Mouse (Mus musculus) hindbrain, embryonic 13.5 days (tissue): ENCODE results near the gene Mmadhc. TPM values are rescaled to one million over a fixed set of nuclear protein-coding genes. Genes with fewer than 3 reads are reported as not detected.

Experiments
- ATAC-seq: fragments of 200-750 bp; cut with Nextera tagmentation; 2 replicates; pipeline ENCODE4 v1.8.0; 2017; ENCODE audit warnings: moderate TSS enrichment; ENCODE audit not compliant: low FRiP score
- H3K27ac ChIP-seq: fragments of 300-500 bp; sonication (generic); 2 replicates; pipeline ENCODE4 v1.5.1; 2015; ENCODE audit warnings: inconsistent platforms, mild to moderate bottlenecking, moderate library complexity
- H3K27me3 ChIP-seq: fragments of 300-500 bp; sonication (generic); 2 replicates; pipeline ENCODE4 v1.6.1; 2015; ENCODE audit warnings: mild to moderate bottlenecking, inconsistent platforms
- H3K36me3 ChIP-seq: fragments of 300-500 bp; sonication (generic); 2 replicates; pipeline ENCODE4 v1.6.1; 2015; ENCODE audit warnings: mild to moderate bottlenecking, inconsistent platforms
- H3K4me1 ChIP-seq: fragments of 300-500 bp; sonication (generic); replicated peaks from 2 replicates; pipeline ENCODE4 v1.6.1; 2015; ENCODE audit warnings: inconsistent platforms
- H3K4me2 ChIP-seq: fragments of 300-500 bp; sonication (generic); 2 replicates; pipeline ENCODE4 v1.6.1; 2015; ENCODE audit warnings: inconsistent platforms, mild to moderate bottlenecking, moderate library complexity
- H3K4me3 ChIP-seq: fragments of 300-500 bp; sonication (generic); 2 replicates; pipeline ENCODE4 v1.5.1; 2015; ENCODE audit warnings: mild to moderate bottlenecking, inconsistent platforms
- H3K9ac ChIP-seq: fragments of 300-500 bp; sonication (generic); 2 replicates; pipeline ENCODE4 v1.6.1; 2015; ENCODE audit warnings: mild to moderate bottlenecking, inconsistent platforms
- H3K9me3 ChIP-seq: fragments of 300-500 bp; sonication (generic); 2 replicates; pipeline ENCODE4 v1.6.1; 2016; ENCODE audit warnings: inconsistent platforms
- WGBS: fragments of 180-500 bp; shearing (Covaris S2); methylation state at CpG from one replicate; pipeline ENCODE4 v1.1.7; 2015; 5-methylcytosine and 5-hydroxymethylcytosine counted together
- polyA plus RNA-seq: library from polyadenylated mRNA; unstranded; fragments of >200 nt; fragmentation: Nextera tagmentation; extraction: Ambion mirVana; gene quantifications from 2 replicates; pipeline ENCODE4 v1.2.1, GENCODE M21; 2015

Mmadhc gene
- polyA plus RNA-seq, 1 experiment from 2014 or later: 146 TPM

- Histone ChIP-seq H3K9me3 (no peaks in the 10 kb centered on the region), H3K36me3 (peaks cover 23% of the 10 kb centered on the region), H3K4me3 (no peak overlapping the region), H3K4me1 (peaks cover 29% of the 10 kb centered on the region), H3K4me2 (no peak overlapping the region), H3K27ac (no peak overlapping the region), H3K9ac (no peak overlapping the region), H3K27me3 (no peaks in the 10 kb centered on the region)
- 93% methylated on average over 3 of the region's 3 CpGs for WGBS
- no peak for ATAC-seq
Measured at GRCm38 (mm10) chr2:50293572-50293971, 3.0 kb downstream of the Mmadhc start.

DNA sequence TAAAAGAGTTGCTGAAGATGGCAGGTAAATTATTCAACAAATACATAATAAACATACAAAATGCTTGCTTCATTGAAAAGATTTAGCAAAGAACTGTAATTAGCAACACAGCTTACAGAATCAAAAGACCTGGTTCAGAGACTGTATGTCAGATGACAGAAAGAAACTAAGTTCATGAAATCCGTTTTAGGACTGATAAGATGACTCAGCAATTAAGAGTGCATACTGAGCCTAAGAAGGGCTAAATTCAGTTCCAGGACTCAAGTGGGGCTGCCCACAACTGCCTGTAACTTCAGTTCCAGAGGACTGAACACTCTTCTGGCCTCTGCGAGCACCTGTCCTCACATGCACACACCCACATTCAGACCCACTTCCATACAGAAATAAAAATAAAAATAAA is 4.7 kb downstream of the Mmadhc start:
- peaks cover 38% of the 10 kb centered on the region for H3K36me3 ChIP-seq
- no peak overlapping the region for H3K4me2 ChIP-seq
- no peaks in the 10 kb centered on the region for H3K9me3 ChIP-seq
- H3K4me1 ChIP-seq: peaks cover 29% of the 10 kb centered on the region
- no peak for ATAC-seq
- no peak overlapping the region for H3K4me3 ChIP-seq
- 85% methylated on average over 2 of the region's 2 CpGs for WGBS
- H3K27ac ChIP-seq: no peak overlapping the region
- H3K27me3 ChIP-seq: no peaks in the 10 kb centered on the region
- no peak overlapping the region for H3K9ac ChIP-seq

DNA sequence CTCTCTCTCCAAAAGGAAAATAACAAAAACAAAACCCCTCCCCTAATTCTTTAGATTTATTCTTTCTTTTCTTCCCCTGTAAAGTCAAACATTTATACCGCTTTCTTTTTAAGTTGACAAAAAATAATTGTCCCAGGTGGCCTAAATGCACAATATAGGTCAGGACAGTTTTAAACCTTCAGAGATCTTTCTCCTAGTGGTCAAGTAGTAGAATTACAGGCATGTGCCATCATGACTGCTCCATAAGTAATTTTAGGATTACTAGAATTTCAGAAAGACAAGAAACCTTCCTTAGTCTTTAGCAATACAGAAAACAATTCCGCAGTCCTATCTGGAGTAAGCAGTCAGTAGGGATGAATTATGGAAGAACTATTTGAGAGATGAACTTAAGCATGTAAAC is 5.8 kb downstream of the Mmadhc start:
- Histone ChIP-seq H3K9ac (no peak overlapping the region), H3K36me3 (peaks cover 45% of the 10 kb centered on the region), H3K4me2 (no peak overlapping the region), H3K4me3 (no peak overlapping the region), H3K27ac (no peak overlapping the region), H3K27me3 (no peaks in the 10 kb centered on the region), H3K9me3 (no peaks in the 10 kb centered on the region), H3K4me1 (peaks cover 28% of the 10 kb centered on the region)
- no peak for ATAC-seq
- 93% methylated on average over 2 of the region's 2 CpGs for WGBS

GRCm38 (mm10) chr2:50284781-50285180 is 11.8 kb downstream of the Mmadhc start:
- WGBS: 76% methylated on average over 3 of the region's 3 CpGs
- Histone ChIP-seq H3K27me3 (no peaks in the 10 kb centered on the region), H3K36me3 (peaks cover 55% of the 10 kb centered on the region), H3K4me1 (no peaks in the 10 kb centered on the region), H3K9me3 (no peaks in the 10 kb centered on the region), H3K27ac (no peak overlapping the region), H3K4me2 (no peak overlapping the region), H3K9ac (no peak overlapping the region), H3K4me3 (no peak overlapping the region)
- no peak for ATAC-seq

DNA sequence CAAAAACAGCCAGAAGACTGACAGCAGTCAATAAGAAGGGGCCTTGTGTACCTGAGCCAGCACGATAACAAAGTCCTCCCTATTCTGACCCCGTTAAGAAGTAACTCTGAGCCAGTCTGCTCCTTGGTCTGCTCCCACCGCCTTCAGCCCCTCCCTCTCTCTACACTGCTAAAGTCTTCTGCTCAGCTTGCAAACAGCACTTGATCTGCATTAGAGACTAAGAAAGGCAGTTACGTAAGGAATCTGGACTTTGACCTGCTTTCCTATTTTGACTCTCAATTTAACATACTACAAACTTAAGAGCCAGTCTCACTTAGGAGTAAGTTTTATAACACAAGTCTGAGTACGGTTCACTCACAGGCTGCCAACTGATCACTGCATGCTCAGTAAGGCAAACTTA is 12.6 kb downstream of the Mmadhc start:
- Histone ChIP-seq H3K36me3 (peaks cover 59% of the 10 kb centered on the region), H3K9me3 (no peaks in the 10 kb centered on the region), H3K27ac (no peak overlapping the region), H3K27me3 (no peaks in the 10 kb centered on the region), H3K9ac (no peak overlapping the region), H3K4me2 (no peak overlapping the region), H3K4me1 (no peaks in the 10 kb centered on the region), H3K4me3 (no peak overlapping the region)
- 92% methylated on average over 5 of the region's 5 CpGs for WGBS
- ATAC-seq: no peak

- Histone ChIP-seq H3K36me3 (peaks cover 34% of the 10 kb centered on the region), H3K4me3 (no peak overlapping the region), H3K4me2 (no peak overlapping the region), H3K27me3 (no peaks in the 10 kb centered on the region), H3K9me3 (no peaks in the 10 kb centered on the region), H3K9ac (no peak overlapping the region), H3K4me1 (no peaks in the 10 kb centered on the region), H3K27ac (no peak overlapping the region)
- ATAC-seq: no peak
- WGBS: 66% methylated on average over 10 of the region's 10 CpGs
Measured at GRCm38 (mm10) chr2:50276715-50277114, 19.9 kb downstream of the Mmadhc start.

DNA sequence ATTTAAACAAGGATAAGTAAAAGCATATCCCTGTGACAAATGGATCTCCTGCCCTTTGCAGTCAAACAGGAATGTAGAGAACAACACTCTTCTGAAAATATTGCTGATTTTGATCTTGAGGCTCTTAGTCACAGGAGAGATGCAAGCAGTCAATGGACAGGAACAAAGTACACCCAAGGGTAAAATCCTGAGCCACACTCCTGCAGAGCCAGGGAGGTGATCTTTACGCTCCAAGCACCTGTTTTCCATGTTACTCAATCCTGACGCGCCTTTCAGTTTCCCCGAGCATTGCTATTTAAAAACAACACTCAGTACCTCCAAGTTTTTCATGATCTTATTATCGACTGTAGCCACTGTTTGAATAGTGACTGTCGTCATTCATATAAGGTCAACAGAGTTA is 23.2 kb downstream of the Mmadhc start:
- Histone ChIP-seq H3K9ac (no peak overlapping the region), H3K27me3 (no peaks in the 10 kb centered on the region), H3K4me3 (no peak overlapping the region), H3K27ac (no peak overlapping the region), H3K4me2 (no peak overlapping the region), H3K4me1 (no peaks in the 10 kb centered on the region), H3K36me3 (peaks cover 13% of the 10 kb centered on the region), H3K9me3 (no peaks in the 10 kb centered on the region)
- ATAC-seq: no peak
- WGBS: 70% methylated on average over 6 of the region's 6 CpGs

- Histone ChIP-seq H3K9me3 (no peaks in the 10 kb centered on the region), H3K27me3 (no peaks in the 10 kb centered on the region), H3K4me1 (no peaks in the 10 kb centered on the region), H3K9ac (no peak overlapping the region), H3K4me2 (no peak overlapping the region), H3K4me3 (no peak overlapping the region), H3K36me3 (peaks cover 5% of the 10 kb centered on the region), H3K27ac (no peak overlapping the region)
- no peak for ATAC-seq
- 42% methylated on average over 5 of the region's 5 CpGs for WGBS
Measured at GRCm38 (mm10) chr2:50272165-50272564, 24.4 kb downstream of the Mmadhc start.

- no peak for ATAC-seq
- WGBS: 72% methylated on average over 2 of the region's 2 CpGs
- no peaks in the 10 kb centered on the region for H3K27me3 ChIP-seq
- H3K4me3 ChIP-seq: no peak overlapping the region
- no peak overlapping the region for H3K27ac ChIP-seq
- no peaks in the 10 kb centered on the region for H3K36me3 ChIP-seq
- no peaks in the 10 kb centered on the region for H3K9me3 ChIP-seq
- H3K4me1 ChIP-seq: no peaks in the 10 kb centered on the region
- no peak overlapping the region for H3K4me2 ChIP-seq
- no peak overlapping the region for H3K9ac ChIP-seq
Measured at GRCm38 (mm10) chr2:50268514-50268913, 28.1 kb downstream of the Mmadhc start.

- ATAC-seq: no peak
- Histone ChIP-seq H3K27me3 (no peaks in the 10 kb centered on the region), H3K4me2 (no peak overlapping the region), H3K9me3 (no peaks in the 10 kb centered on the region), H3K9ac (no peak overlapping the region), H3K4me1 (no peaks in the 10 kb centered on the region), H3K27ac (no peak overlapping the region), H3K36me3 (no peaks in the 10 kb centered on the region), H3K4me3 (no peak overlapping the region)
Measured at GRCm38 (mm10) chr2:50267046-50267445, 29.6 kb downstream of the Mmadhc start.

DNA sequence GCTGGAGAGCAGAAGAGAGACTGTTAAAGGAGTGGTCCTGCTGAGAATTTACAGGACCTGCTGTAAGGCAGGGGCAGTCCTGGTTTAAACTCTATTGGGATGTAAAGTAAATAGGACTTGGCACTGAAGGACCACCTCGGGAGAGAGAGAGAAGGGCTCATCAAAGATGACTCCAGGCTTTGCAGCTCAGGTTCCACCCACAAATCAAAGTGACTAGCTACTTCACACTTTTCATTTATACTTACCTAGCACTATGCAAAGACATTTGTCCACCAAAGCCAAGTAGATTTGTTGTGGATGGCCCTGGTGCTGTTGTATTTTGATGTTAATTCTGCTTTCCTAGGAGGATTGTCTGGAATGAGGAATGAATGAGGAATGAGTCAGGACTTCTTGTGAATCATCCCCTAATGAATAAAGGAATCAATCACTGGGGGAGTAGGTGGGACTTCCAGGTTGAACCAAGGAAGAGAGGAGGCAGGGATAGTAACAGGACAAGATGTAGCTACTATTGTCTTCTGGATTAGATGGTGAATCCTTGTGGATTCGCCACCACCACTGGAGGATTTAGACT is 31.3 kb downstream of the Mmadhc start:
- Histone ChIP-seq H3K4me2 (no peak overlapping the region), H3K27me3 (no peaks in the 10 kb centered on the region), H3K27ac (no peak overlapping the region), H3K9me3 (no peaks in the 10 kb centered on the region), H3K4me3 (no peak overlapping the region), H3K4me1 (no peaks in the 10 kb centered on the region), H3K36me3 (no peaks in the 10 kb centered on the region), H3K9ac (no peak overlapping the region)
- no peak for ATAC-seq
- 32% methylated on average over 2 of the region's 2 CpGs for WGBS

- no peak overlapping the region for H3K4me3 ChIP-seq
- no peaks in the 10 kb centered on the region for H3K4me1 ChIP-seq
- no peak overlapping the region for H3K4me2 ChIP-seq
- no peak overlapping the region for H3K9ac ChIP-seq
- no peaks in the 10 kb centered on the region for H3K36me3 ChIP-seq
- ATAC-seq: no peak
- no peaks in the 10 kb centered on the region for H3K27me3 ChIP-seq
- WGBS: 82% methylated on average over 6 of the region's 6 CpGs
- no peaks in the 10 kb centered on the region for H3K9me3 ChIP-seq
- no peak overlapping the region for H3K27ac ChIP-seq
Measured at GRCm38 (mm10) chr2:50264059-50264458, 32.5 kb downstream of the Mmadhc start.

- Histone ChIP-seq H3K36me3 (no peaks in the 10 kb centered on the region), H3K4me3 (no peak overlapping the region), H3K27ac (no peak overlapping the region), H3K4me2 (no peak overlapping the region), H3K9ac (no peak overlapping the region), H3K4me1 (no peaks in the 10 kb centered on the region), H3K27me3 (no peaks in the 10 kb centered on the region), H3K9me3 (no peaks in the 10 kb centered on the region)
- no peak for ATAC-seq
- 92% methylated on average over 5 of the region's 5 CpGs for WGBS
Measured at GRCm38 (mm10) chr2:50254955-50255354, 41.6 kb downstream of the Mmadhc start.
